Mouse (Mus musculus): ENCODE results near the gene Arhgap5.
A peak's percentile ranks its signal among the peaks of the same experiment; 100 is the strongest.

The Arhgap5 gene

DNA sequence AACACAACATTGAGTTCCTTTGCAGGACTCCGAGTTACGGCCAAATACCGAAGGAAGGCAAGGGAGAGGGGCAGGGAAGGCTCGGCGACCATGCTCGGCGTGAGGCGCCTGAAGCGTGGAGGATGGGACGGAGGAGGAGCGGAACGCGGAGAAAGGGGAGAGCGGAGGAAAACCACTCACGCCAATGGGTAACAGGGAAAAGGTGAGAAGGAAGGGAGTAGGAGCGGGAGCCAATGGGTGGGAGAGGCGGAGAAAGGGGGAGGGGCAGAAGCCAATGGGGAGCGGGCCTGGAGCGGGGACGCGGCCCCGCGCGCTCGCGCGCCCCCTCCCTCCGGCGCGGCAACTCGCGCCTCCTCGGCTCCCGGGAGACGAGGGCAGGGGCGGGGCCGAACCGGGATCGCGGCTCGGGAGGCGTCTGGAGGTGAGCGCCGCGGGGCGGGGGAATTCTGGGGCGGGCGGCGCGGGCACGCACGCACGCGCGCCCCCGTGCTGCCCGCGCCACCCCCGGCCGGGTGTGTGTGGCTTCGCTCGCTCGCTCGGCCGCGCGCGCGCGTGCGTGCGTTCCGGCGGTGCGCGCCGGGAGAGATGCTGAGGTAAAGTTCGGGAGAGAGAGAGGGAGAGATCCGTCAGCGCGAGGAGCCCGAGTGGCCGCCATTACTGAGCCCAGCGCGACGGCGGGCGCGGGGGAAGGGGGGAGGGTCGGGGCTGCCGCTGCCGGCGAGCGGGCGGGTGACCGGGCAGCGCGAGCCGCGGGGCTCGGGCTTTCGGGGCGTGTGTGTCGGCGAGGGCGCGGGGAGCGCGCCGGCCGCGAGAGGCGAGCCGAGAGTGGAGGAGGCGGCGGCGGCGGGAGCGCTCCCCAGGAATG lies at the start of gene Arhgap5:
TSS of gene Arhgap5 (plus strand) at position 517 of the 865 bp plus-strand sequence.
- peak; percentile 90 for DNase-seq (ENCODE audit: low spot score in 2 of 2)

DNA sequence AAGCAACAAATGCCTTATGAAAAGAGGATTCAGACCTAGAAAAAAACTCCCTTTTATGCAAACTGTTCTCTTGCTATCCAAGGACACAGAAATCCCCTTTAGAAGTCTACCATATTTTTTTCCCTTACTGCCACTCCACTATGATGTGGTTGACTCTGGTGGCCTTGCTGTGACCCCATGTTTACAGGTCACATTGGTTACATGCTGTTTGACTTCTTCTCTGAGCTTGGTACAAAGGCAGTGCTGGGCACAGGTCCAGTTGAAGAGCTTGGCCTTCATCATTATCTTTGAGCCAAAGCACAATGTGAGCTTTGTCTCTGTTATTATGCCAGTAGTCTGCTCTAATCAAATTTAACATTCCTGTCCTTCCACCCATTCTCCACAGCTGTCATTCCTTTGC lies 39.2 kb upstream of the Arhgap5 start:
- no peak for DNase-seq (ENCODE audit: low spot score in 2 of 2)

DNA sequence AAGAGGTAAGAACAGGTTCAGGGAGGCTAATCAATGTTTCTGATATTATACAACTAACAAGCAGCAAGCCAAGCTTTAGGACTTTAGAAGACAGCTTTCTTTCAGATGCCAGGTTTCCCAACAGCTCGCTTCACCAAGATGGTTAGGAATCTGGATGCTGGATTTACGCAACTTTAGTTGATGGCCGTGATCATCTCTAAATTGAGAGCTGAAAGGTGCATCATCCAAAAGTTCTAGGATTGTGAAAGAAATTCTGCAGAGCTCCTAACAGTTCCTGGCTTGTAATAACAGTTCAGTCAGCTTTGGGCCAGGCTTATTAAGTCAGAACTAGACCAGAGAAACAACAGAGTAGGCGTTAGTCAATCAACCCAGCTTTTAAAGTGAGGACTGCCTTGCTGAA lies 32.2 kb upstream of the Arhgap5 start:
- no peak for DNase-seq (ENCODE audit: low spot score in 2 of 2)

DNA sequence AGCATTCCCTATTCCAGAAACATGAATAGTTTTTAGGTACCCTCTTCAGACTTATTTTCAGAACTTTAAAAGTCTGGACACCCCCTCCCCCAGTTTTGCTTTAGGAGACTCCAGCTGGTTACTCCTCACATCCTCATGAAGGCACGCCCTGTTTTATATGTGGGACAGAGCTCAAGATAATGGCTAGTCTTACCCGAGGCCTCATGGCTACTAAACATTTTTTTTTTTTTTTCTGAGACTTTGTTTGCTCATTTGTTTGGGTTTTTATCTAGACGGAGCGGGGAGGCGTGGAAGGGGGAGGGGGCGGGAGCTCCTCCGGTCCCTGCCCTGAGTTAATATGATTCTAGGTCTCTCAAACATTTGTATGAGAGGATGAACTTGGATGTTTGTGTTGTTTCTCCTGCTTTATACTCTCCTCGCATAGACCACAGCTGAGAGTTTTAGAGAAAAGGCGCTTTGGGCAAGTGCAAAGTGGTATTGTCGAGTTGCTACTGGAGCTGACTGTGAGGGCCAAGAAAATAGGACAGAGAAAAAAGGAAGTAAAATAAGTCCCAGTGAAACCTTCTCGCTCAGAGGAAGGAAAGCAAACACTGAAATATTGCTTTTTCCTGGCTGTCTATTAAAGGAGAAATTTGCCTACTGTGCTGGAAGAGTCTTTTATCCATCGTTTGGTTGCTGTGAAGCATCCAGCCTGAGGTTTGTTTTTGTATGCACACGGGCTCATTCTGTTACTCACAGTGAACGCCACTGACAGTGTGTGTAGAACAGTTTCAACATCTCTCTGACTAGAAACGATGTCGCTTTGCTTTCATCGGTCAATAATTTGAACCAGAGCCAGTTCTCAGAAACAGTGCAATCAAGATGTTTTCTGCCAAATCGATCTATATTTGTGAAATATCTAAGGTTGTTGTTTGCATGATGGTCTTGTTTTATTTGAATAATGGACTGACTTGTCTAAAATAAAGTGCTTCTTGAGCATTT lies 29.5 kb upstream of the Arhgap5 start:
- DNase-seq (ENCODE audit: low spot score in 2 of 2): no peak

DNA sequence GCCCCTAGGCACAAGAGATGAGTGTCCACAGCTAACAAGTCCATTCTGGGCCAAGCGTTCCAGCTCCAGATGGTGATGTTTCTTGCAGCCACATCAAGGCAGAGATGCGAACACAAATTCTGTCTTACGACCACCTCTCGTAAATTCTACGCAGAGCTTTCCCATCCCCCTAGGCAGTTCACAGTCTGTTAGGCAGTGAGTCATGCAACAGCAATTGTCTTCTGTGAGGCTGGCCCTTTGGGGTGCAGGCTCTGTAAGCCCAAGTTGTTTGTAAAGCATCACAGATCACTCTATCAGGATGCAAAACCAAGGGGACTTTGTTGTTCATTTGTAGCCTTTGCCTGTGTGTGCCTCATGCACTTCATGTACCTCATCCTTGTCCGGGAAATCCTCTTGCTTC lies 27.7 kb upstream of the Arhgap5 start:
- DNase-seq (ENCODE audit: low spot score in 2 of 2): no peak

DNA sequence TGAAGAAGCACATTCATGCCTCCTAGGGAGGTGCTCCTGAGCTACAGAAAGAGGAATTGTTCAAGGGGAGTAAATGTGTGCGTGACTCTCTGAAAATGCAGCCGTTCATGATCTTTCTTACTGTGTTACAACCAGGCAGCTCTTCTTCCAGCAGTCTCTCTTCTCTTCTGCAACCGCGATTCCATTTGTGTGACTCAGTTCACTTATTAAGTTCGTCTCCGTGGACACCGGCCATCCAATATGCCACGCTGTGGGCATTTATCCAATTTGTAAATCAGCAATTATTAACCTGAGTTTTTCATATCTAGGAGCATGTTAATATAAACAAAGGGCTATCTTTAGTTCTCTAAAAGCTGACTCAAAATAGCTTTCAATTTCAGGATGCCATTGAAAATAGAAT lies 25.2 kb upstream of the Arhgap5 start:
- DNase-seq (ENCODE audit: low spot score in 2 of 2): no peak

DNA sequence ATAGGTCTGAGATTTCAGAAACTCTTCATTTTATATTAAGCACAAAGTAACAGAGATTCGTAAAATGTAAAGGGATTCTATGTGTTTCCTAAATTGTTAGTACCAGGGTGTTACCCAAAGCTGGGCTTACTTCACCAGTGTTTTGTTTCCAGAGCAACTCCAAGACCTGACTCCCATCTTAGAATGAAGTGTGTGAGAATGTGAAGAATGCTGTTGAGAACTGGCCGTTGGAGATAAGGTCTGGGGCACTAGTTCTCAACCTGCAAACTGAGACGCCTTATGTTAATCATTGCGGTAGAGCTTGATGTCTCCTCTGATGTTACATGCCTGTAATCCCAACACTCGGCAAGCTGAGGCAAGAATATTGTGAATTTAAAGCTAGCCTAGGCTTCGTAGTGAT lies 24.4 kb upstream of the Arhgap5 start:
- DNase-seq (ENCODE audit: low spot score in 2 of 2): no peak

DNA sequence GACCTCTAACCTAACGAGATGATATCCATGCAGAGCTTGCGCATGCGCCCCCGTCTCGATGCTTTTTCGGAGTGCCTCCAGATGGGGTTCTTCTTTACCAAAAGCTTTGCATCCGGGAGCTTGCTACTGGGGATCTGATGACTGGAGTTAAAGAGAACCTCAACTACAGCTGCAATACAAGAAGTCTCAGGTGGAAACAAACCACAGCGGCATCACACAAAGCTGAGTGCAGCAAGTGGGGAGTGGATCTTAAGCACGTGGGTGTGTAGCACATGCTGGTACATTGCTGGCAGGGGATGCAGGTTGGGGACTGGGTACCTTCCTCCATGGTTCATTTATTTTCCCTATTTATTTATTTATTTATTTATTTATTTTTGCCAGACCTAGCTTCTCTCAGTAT lies 22.9 kb upstream of the Arhgap5 start:
- no peak for DNase-seq (ENCODE audit: low spot score in 2 of 2)

DNA sequence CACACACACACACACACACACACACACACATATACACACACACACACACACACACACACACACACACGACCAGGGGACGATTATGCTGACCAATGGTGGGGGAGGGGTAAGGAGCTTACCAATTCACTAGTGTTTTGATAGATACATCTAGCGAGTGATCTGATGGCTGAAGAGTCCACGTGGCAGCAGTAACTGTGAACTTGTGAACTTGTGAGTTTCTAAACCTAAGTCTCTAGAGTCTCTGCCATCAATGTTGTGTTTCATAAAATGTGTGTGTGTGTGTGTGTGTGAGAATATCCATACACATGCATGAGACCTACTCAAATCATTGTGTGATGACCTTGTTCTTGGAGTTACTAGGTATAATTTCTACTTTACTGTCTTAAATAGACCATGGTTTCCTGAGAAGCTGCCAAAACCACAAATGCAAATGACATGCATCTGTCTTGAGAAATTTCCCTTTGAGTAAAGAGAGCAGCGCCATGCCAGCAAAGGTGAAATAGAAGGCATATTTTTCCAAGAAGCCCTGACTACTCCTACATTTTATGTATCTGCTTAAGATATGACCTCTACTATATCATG lies 21.7 kb upstream of the Arhgap5 start:
- DNase-seq (ENCODE audit: low spot score in 2 of 2): no peak

DNA sequence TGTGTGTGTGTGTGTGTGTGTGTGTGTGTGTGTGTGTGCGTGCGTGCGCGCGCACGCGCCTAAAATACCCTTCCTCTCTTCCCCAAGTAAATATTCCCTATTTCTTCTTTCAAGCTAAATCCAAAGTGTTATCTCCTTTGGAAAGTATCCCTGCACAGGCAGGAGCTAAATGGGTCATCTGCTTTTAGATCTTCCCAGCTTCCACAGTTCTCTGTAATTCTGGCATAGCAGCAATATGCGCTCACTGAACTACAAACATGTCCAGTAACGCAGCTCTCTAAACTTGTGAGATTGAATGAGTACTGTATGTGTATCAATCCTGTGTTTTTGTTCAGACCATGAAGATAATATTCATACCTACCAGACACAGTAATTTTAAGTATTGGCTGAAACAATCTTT lies 20.6 kb upstream of the Arhgap5 start:
- DNase-seq (ENCODE audit: low spot score in 2 of 2): no peak

DNA sequence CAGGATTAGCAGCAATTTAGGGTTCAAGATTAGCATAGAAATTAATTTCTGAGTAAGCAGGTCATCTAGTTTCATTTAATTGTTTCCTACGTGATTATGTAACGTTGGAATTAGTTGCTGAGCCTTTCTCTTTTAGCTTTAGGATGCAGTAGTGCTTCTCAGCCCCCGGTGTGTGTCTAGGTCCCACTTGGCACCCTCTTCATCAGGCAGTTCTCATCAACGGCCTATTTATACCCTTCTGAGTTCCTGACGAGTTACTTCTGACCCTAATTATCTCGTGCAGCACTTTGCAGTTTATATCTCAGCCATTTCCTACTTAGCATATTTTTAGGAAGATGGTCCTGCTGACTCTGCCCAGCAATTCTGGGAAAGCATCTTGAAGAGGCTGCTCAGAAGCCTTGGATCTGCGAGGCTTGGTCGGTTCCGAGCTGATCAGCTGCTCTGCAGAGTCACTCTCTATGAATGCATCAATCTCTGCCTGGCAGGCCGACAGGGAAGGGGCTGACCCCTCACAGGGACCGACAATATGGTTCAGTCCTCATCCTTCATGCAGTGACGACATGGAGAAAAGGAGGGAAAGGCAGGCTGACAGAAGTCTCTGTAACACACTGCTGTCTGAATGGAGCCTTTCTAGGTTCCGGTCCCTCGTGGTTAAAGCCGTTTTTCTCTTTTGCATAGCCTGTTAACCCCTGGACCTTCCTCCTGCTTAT lies 15.4 kb upstream of the Arhgap5 start:
- DNase-seq (ENCODE audit: low spot score in 2 of 2): no peak

DNA sequence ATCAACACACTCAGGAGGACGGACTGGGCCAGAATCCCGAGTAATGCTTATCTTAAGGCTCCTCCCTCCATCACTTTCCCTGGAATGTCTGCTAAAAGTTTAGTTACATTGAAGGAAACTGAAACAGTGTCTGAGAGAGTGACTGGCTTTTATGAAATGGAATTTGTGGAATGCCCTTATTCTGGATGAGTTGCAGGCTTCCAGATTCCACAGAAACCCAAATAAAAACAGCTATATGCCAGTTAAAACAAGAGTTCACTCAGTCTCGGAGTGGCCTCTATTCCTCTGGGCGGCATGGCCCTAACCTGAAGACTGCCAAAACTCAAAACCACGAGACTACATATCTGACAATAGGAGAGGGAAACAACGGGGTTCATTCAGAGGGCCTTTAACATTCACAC lies 10.5 kb upstream of the Arhgap5 start:
- DNase-seq (ENCODE audit: low spot score in 2 of 2): no peak

DNA sequence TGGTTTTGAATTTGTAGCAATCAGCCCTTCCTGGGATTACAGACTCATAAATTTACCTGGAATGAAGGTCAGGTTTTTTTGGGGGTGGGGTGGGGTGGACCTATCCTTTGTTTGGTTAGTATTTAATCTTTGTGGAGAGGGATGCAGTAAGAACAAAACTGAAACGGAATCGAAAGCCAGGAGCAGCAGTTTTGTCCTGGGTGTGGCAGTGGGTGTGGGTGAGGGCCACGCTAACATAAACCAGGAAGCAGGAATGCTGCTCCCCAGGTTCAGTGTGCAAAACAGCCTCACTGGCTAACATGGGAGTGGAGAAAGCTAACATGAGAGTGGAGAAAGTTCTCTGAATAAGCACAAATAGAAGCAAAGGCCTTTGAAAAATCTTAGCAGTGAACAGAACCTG lies 6.6 kb upstream of the Arhgap5 start:
- no peak for DNase-seq (ENCODE audit: low spot score in 2 of 2)

DNA sequence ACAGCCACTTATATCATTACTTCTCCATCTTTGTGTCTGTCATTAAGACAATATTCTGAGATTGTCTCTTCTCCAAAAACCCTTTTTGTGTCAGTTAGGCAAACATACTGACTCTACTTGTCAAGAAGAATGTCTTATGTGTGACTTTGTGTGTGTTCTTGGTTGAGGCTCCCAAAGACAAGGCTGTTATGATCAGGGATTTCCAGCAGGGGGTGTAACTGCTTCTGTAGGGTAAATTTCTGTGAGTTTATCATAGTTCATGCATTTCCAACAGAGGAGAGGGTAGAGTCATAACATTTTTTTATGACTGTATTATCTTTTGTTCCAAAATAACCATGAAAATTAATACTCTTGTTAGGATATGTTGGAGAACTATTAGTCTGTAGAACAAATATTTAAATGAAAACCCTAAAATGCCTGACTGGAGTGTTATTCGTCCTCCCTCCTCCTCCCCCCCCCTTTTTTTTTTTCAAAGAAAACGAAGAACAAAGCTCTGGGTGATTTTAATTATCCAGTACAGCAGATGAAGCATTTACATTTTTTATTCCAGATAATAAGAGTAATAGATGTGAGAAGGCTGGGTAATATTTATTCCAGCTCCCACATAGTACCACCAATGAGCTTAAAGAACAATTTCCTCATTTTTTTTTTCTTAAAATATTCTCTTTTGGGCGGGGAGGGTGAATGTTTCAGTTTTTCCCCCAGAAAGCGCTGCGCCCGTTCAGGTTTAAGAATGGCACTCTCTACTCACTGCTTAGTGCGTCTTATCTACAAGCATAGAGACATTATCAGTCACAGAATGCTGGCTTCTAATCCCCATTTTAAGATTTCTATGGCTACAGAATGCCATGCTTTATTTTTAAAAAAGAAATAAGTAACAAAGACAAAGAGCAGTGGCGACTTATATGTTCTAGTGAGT lies 2.6 kb upstream of the Arhgap5 start:
- DNase-seq (ENCODE audit: low spot score in 2 of 2): no peak

DNA sequence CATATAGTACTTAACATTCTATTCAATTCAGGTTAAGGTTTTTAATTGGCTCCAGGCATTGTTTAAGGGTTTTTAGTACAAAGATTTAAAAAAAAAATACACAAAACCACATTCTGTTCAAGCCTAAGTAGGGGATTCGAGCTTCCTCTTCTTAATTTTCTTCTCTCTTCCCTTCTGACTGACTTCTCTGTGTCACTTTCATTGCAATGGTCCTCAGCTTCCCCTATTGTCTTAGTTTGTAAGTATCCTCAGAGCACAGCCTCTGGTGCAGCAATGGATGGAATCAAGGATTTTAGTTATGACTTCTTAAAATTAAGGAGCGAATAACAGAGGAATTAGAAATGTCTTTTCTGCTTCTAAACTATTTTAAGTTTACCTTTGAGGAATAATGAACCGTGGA lies 1.6 kb upstream of the Arhgap5 start:
- no peak for DNase-seq (ENCODE audit: low spot score in 2 of 2)

DNA sequence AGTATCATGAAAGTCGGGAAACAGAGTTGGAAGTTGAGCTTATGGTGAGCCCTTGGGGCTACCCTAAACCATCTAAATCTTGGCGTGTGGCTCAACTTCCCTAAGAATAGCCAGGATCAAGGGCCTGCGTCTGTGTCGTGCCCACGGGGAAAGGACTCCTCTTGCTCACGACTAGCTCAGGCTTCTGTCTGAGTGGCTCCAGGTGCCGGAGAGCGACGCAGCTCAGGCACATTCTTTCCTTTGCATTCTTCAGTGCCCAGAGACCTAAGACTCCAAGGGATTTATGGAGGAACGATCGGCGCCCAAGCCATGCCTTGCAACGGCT lies 679 bp upstream of the Arhgap5 start:
- no peak for DNase-seq (ENCODE audit: low spot score in 2 of 2)

DNA sequence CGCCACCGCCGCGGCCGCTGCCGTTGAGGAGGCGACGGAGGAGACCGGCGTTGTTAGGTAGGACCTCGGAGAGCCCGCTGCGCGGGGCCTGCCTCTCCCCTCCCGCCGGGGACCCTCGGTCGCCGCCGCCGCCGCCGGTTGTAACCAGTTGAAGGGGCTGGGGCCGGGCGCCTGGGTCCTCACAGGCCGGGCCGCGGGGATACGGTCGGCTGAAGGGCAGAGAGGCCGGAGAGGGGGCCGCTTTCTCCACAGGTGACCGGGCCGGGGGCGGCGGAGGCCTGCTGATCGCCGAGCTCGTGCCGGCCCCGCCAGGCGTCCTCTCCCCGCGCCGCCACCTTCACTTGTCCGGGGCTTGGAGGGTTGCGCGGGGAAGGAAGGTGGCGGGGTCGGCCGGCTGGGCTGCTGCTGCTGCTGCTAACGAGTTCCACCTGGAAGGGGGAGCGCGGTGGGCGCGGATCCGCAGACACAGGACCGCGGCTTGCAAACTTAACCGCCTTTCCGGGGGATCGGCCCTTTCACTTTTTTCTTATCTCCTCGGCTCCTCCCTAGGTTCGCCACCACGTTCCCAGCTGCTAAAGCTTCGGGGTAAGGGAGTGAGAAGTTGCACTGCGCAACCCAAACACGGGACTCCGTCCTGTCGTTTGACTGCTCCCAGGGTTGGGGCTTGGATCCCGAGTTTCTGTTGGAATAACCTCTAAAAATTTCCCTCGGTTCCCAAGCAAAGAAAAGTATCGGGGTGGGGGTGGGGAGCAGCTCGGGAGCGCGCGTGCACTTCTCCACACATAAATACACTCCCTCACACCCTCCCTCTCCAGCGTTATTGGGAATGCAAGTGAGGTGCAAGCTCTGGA lies 784 bp downstream of the Arhgap5 start:
- DNase-seq (ENCODE audit: low spot score in 2 of 2): peak; percentile 13 to 32

DNA sequence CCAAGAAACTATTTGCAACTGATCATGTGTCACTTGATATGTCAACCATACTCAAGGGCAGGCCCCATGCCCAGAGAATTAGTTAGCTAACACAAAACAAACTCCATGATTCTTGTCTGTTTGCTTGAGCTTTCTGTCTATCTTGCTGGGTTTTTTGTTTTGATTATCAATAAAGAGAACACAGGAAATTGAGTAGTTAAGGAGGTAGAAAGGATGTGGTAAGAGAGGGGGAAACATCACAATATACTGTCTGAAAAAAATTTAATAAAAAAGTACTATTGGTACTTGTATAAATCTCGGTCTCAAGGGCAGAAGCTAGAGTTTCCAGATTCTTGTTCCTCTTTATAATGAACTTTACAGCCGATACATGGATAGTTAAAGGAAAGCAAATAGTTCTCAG lies 20.9 kb downstream of the Arhgap5 start:
- no peak for DNase-seq (ENCODE audit: low spot score in 2 of 2)

DNA sequence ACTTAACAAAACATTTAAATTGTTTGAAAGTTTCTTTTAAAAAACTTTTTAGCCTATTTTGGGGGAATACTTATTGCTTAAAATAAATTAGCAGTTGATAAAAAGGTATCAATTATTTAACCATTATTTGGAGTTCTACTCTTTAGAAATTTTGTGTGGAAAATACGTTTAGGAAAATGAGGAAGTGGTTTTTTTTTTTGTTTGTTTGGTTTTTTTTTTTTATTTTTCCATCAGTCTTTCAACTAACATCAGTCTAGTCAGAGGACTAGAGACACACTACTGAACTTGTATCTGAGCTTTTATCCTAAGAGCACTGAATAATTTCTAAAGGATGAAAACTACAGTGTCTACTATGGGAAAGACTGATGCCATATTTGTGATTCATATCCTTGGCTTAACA lies 21.7 kb downstream of the Arhgap5 start:
- DNase-seq (ENCODE audit: low spot score in 2 of 2): no peak

DNA sequence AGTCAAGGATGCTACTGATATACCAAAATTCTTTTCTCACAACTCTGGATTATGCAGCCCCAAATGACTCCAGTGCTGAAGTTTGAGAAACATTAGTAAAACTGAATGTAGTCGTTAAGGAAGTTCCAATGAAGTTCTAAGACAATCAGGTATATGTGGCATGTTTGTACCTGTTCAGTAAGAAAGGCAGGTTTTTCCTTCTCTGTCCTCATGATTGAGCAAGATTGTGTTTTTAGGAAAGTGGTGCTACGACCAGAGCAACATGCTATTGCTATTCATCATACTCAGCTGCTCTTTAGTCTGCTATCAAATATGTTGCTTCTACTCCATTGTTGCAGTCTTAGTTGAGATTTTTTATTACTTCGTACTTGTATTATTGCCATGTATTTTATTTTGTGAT lies 26.0 kb downstream of the Arhgap5 start:
- DNase-seq (ENCODE audit: low spot score in 2 of 2): no peak

Data from frontal cortex, postnatal 14 days (tissue).